Mouse (Mus musculus): ENCODE measurements around the gene Aars2. TPM values are rescaled to one million over a fixed set of nuclear protein-coding genes. Genes with fewer than 3 reads are reported as not detected.

Gene Aars2
- total and polyA plus RNA-seq, 3 experiments, result 14.4 to 63.5 (median 25.6) TPM

GRCm38 (mm10) chr17:45563655-45564530 lies 57.3 kb downstream of the Aars2 start, which contains the start of gene Slc35b2 (continued):
- TF ChIP-seq USF1 (IDR thresholded peaks at IDR 0.05; ENCODE audit: low read depth, low read length), result peak; percentile 89
- TF ChIP-seq E2F4 (IDR thresholded peaks at IDR 0.05; ENCODE audit: borderline replicate concordance, low read depth, low read length), result no peak
- TF ChIP-seq KAT2A (conservative IDR thresholded peaks at IDR 0.05; ENCODE audit: low read depth, low read length), result no peak; the same call in 1 of the 2 replicates
- TF ChIP-seq MAX (IDR thresholded peaks at IDR 0.05; ENCODE audit: low read length), result peak; percentile 74; the same call in 1 of the 2 replicates
- peak in 1 of 2 experiments; percentile 49; a peak in 1 of 4 replicates for TF ChIP-seq USF2 (IDR thresholded peaks at IDR 0.05; ENCODE audit: borderline replicate concordance in 1 of 2, insufficient read depth in 1 of 2, low read depth in 1 of 2, low read length in 2 of 2)
- TF ChIP-seq NELFE (IDR thresholded peaks at IDR 0.05; ENCODE audit: low read depth, low read length), result peak; percentile 94
- peak; percentile 75; the same call in 1 of the 2 replicates for TF ChIP-seq POLR2AphosphoS5 (IDR thresholded peaks at IDR 0.05; ENCODE audit: borderline replicate concordance, low read depth, low read length)
- TF ChIP-seq POLR2AphosphoS2 (IDR thresholded peaks at IDR 0.05; ENCODE audit: low read length), result peak; percentile 95
- TF ChIP-seq POLR2A (IDR thresholded peaks at IDR 0.05; ENCODE audit: control insufficient read depth in 1 of 2, insufficient read depth in 1 of 2, low read depth in 1 of 2, low read length in 2 of 2, poor library complexity in 1 of 2), result peak; percentile 82 to 92
- 0 out of 2 replicates have a peak, but pooled peaks have one; percentile 17 for TF ChIP-seq RCOR1 (IDR thresholded peaks at IDR 0.05; ENCODE audit: low read depth, low read length)
- TF ChIP-seq ZKSCAN1 (IDR thresholded peaks at IDR 0.05; ENCODE audit: low read depth, low read length), result no peak

- H3K27me3 ChIP-seq (ENCODE audit: control insufficient read depth in 1 of 2, insufficient read depth in 2 of 2, low read length in 2 of 2), result no peaks in the 10 kb centered on the region
- H3K79me2 ChIP-seq (ENCODE audit: control insufficient read depth, insufficient read depth, low read length, poor library complexity), result peaks cover 18% of the 10 kb centered on the region
- DNase-seq (ENCODE audit: low read depth, low spot score), result peak; percentile 51
- H3K4me3 ChIP-seq (ENCODE audit: control insufficient read depth in 1 of 2, insufficient read depth in 1 of 2, low read depth in 2 of 2, low read length in 2 of 2), result peak overlapping the region; percentile 78 to 82
- peaks cover 0 to 9% of the 10 kb centered on the region in 2 experiments; a peak in 2 of 4 replicates for H3K4me1 ChIP-seq (ENCODE audit: control insufficient read depth in 1 of 2, insufficient read depth in 2 of 2, low read length in 2 of 2)
- H3K36me3 ChIP-seq (ENCODE audit: control insufficient read depth in 1 of 2, insufficient read depth in 2 of 2, low read length in 2 of 2), result peaks cover 7 to 10% of the 10 kb centered on the region in 2 experiments
- no peak overlapping the region for H3K27ac ChIP-seq (ENCODE audit: control insufficient read depth, low read depth, low read length)
- no peaks in the 10 kb centered on the region for H3K9me3 ChIP-seq (replicated peaks; ENCODE audit: insufficient read depth, low read length)
- no peak for TF ChIP-seq ZNF384 (IDR thresholded peaks at IDR 0.05; ENCODE audit: low read depth, low read length)
- no peak for TF ChIP-seq TCF12 (IDR thresholded peaks at IDR 0.05; ENCODE audit: low read depth, low read length)
- no peak for TF ChIP-seq EP300 (IDR thresholded peaks at IDR 0.05; ENCODE audit: low read depth in 1 of 2, low read length in 2 of 2)
- H3K9ac ChIP-seq (ENCODE audit: control insufficient read depth, low read depth, low read length, poor library complexity, severe bottlenecking), result peak overlapping the region; percentile 92
Observed at GRCm38 (mm10) chr17:45564531-45565084, 58.0 kb downstream of the Aars2 start.

- H3K79me2 ChIP-seq (ENCODE audit: control insufficient read depth, insufficient read depth, low read length, poor library complexity), result peaks cover 22% of the 10 kb centered on the region
- H3K4me1 ChIP-seq (ENCODE audit: control insufficient read depth in 1 of 2, insufficient read depth in 2 of 2, low read length in 2 of 2), result peaks cover 0 to 13% of the 10 kb centered on the region in 2 experiments; a peak in 2 of 4 replicates
- H3K27ac ChIP-seq (ENCODE audit: control insufficient read depth, low read depth, low read length), result no peak overlapping the region
Observed at GRCm38 (mm10) chr17:45565103-45565502, 58.5 kb downstream of the Aars2 start.

More at GRCm38 (mm10) chr17:45565103-45565502, 58.5 kb downstream of the Aars2 start:
- Histone ChIP-seq H3K27me3 (ENCODE audit: control insufficient read depth in 1 of 2, insufficient read depth in 2 of 2, low read length in 2 of 2) (no peaks in the 10 kb centered on the region), H3K9ac (ENCODE audit: control insufficient read depth, low read depth, low read length, poor library complexity, severe bottlenecking) (peak overlapping the region; percentile 92), H3K36me3 (ENCODE audit: control insufficient read depth in 1 of 2, insufficient read depth in 2 of 2, low read length in 2 of 2) (peaks cover 9 to 14% of the 10 kb centered on the region in 2 experiments), H3K9me3 (replicated peaks; ENCODE audit: insufficient read depth, low read length) (no peaks in the 10 kb centered on the region), H3K4me3 (ENCODE audit: control insufficient read depth in 1 of 2, insufficient read depth in 1 of 2, low read depth in 2 of 2, low read length in 2 of 2) (peak overlapping the region; percentile 78 to 82)
- no peak for DNase-seq (ENCODE audit: low read depth, low spot score)
- TF ChIP-seq E2F4 (IDR thresholded peaks at IDR 0.05; ENCODE audit: borderline replicate concordance, low read depth, low read length) (no peak), KAT2A (conservative IDR thresholded peaks at IDR 0.05; ENCODE audit: low read depth, low read length) (no peak), MAZ (IDR thresholded peaks at IDR 0.05; ENCODE audit: low read depth, low read length) (no peak), ZNF384 (IDR thresholded peaks at IDR 0.05; ENCODE audit: low read depth, low read length) (no peak), POLR2AphosphoS2 (IDR thresholded peaks at IDR 0.05; ENCODE audit: low read length) (no peak), SIN3A (IDR thresholded peaks at IDR 0.05; ENCODE audit: low read length) (no peak), MAFK (IDR thresholded peaks at IDR 0.05; ENCODE audit: borderline replicate concordance, low read depth, low read length) (no peak), USF2 (IDR thresholded peaks at IDR 0.05; ENCODE audit: borderline replicate concordance in 1 of 2, insufficient read depth in 1 of 2, low read depth in 1 of 2, low read length in 2 of 2) (no peak), ELF1 (IDR thresholded peaks at IDR 0.05; ENCODE audit: low read depth, low read length) (no peak), MXI1 (IDR thresholded peaks at IDR 0.05; ENCODE audit: low read depth, low read length) (no peak), CTCF (IDR thresholded peaks at IDR 0.05 in 2 of 3, conservative IDR thresholded peaks at IDR 0.05 in 1 of 3; ENCODE audit: control insufficient read depth in 1 of 3, insufficient read depth in 1 of 3, low read depth in 2 of 3, low read length in 3 of 3, poor library complexity in 1 of 3, severe bottlenecking in 1 of 3) (no peak), HCFC1 (IDR thresholded peaks at IDR 0.05; ENCODE audit: low read depth, low read length) (no peak), TCF12 (IDR thresholded peaks at IDR 0.05; ENCODE audit: low read depth, low read length) (no peak)
